Mouse (Mus musculus) lung, adult 2 months (tissue): Measurements from ENCODE around the gene Rpf2.

Experiments used
- CTCF ChIP-seq: fragments of 200-500 bp; IDR thresholded peaks from 2 replicates; pipeline ENCODE4 v1.5.1; 2011; ENCODE audit warnings: mild to moderate bottlenecking, low read length, control low read depth; ENCODE audit not compliant: insufficient read depth
- POLR2A ChIP-seq: fragments of 200-500 bp; IDR thresholded peaks from 2 replicates; pipeline ENCODE4 v1.6.1; 2011; ENCODE audit warnings: low read depth, mild to moderate bottlenecking, control low read depth, low read length, borderline replicate concordance; ENCODE audit errors: extremely low read depth

DNA sequence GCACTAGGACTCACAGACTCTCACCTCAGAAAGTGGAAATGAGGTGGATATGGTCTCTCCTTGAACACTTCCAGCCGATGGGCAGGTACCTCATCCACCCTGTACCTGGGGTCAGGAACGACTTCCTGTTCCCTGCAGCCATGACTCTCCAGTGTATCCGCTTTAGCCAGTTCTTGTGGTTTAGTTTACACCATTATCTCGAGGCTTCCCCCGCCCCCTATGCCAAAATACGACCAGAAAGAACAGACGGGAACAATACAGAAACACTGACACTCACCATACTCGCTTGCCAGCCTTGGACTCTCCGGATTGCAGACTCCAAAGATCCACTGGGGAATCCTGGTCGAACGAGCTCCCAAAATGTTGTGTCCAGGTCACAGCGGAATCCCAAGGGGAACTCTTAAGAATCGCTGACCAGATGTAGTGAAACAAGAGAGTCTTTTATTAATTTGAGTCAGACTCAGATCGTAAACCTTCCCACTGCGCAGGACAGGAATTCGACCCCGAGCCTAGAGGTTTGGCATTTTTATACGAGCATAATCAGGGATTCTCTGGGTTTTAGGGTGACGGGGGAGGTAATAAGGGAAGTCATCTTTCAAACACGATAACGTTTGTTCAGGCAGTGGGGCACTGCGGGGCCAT, 55.4 kb downstream of the Rpf2 start:
- TF ChIP-seq CTCF (no peak), POLR2A (no peak)
